Comparison of ENCODE assay signal across 9 mouse cellular contexts in the genomic region with DNA sequence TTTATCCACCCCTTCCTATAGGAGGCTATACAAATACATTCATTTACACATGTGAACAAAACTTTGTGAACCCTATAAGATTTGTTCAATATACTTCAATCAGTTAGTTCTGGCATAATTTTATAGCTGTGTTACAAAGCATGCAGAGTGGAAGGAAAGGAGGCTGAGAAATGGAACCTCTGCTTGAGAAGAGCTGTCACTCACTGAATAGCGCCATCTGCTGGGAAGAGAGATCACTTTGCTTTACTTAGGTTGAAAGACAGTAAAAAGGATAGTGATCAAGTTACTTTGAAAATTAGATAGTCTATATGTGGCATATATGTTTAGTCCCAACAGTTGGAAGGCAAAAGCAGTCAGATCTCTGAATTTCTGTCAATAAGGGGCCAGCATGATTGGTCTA.
DNase-seq lines count a peak whose midpoint lies in the region; TF ChIP-seq lines count a peak whose summit lies in the region.
"Had no signal": no experiment of that assay in that cellular context is flagged by ENCODE, and none has a peak within 500 bp of the region (broad histone marks: within the 10 kb centered on the region; RNA-seq: fewer than 3 reads in every experiment).

No protein-coding gene starts in this region.

- no peaks in the 10 kb centered on the region for H3K4me1 ChIP-seq in lung, adult 2 months (ENCODE audit: control insufficient read depth, insufficient read depth, low read length)
- H3K4me1 ChIP-seq: liver, embryonic 15.5 days had no signal

- TF ChIP-seq POLR2A in lung, adult 2 months (IDR thresholded peaks at IDR 0.05; ENCODE audit: borderline replicate concordance, extremely low read depth, low read depth, low read length), result no peak

- no peak overlapping the region for H3K4me3 ChIP-seq in lung, adult 2 months (replicated peaks; ENCODE audit: extremely low read depth, low read depth, low read length)
- H3K4me3 ChIP-seq: liver, embryonic 15.5 days had no signal

- 0 out of 2 replicates have a peak, but pooled peaks have one; percentile 8 for TF ChIP-seq CTCF in lung, adult 2 months (IDR thresholded peaks at IDR 0.05; ENCODE audit: insufficient read depth, low read length)

- 23% methylated on average over 1 of the region's 1 CpGs for WGBS in lung, adult 2 months

- DNase-seq in cerebellum, adult 18-20 months, result peak; percentile 8 to 21
- no peak for DNase-seq in cerebellum, adult 11 months
- no peak for DNase-seq in lung, adult 2 months
- DNase-seq in lung, postnatal 4 days, result no peak
- peak; percentile 78 for DNase-seq in embryo, embryonic 10 days (ENCODE audit: low spot score)
- DNase-seq in left cerebral cortex, adult 9 months (ENCODE audit: low spot score in 2 of 2), result peak; percentile 10 to 40
- peak; percentile 31 to 63 for DNase-seq in right cerebral cortex, postnatal 10 days (ENCODE audit: low spot score in 2 of 2)
- DNase-seq in spleen, postnatal 10 days (ENCODE audit: low spot score in 2 of 2), result no peak

Comparison
In these comparisons a context has a peak if more than half of its experiments do, and no peak if none do; other contexts are left out.
1. DNase-seq: peak in cerebellum, adult 18-20 months (2 of 2), embryo, embryonic 10 days (single experiment), left cerebral cortex, adult 9 months (2 of 2) and right cerebral cortex, postnatal 10 days (2 of 2); none in cerebellum, adult 11 months (single experiment), lung, adult 2 months (single experiment), lung, postnatal 4 days (0 of 2) and spleen, postnatal 10 days (0 of 2).